Mouse (Mus musculus) naive thymus-derived CD4-positive, alpha-beta T cell, adult 2 months (primary cell): ENCODE measurements at regions not wholly inside any gene's neighbourhood (a gene's known extent, or its start where the extent isn't known, plus 50 kb on each side); places are given as distances from the start of the nearest gene placed in this dataset.

Experiments
- DNase-seq: peaks from one replicate; pipeline ENCODE4 v3.0.0-alpha.2; 2011; ENCODE audit warnings: low read depth

DNA sequence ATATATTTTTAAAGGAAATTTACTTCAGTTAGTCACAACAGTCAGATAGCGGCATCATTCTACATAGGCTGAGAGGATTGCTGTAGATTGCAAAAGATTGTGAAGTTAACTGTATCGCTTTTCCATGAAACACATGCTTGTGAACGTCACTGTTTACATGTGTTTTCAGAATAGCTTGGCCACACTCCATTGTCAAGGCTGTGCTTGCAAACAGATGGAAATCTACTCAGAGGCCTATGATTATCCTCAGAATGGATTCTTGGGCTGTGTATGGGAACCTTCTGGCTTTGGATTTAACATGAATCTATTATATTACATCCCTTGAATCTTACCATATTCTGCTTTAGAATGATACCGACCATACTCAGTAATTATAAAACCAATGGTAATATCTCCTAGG lies 690.1 kb downstream of the Ttll7 start:
- DNase-seq = no peak

DNA sequence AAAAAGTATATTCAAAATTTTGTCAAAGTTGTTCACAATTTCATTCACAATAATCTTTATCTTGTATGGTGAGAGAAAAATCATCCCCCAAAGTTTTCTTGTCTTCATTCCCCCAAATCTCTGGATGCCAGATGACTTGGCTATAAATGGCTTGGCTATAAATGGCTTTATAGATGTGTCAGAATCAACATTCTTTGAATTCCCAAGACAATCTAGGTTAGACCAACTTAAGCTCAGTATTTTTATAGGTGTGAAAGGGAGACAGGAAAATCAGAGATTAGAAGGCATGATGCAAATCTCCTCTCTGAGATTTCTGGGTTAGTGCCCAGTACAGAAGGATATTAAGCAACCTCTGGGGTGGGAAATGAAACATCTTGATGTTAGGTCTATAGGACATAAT lies 685.4 kb downstream of the Ttll7 start:
- DNase-seq = no peak

DNA sequence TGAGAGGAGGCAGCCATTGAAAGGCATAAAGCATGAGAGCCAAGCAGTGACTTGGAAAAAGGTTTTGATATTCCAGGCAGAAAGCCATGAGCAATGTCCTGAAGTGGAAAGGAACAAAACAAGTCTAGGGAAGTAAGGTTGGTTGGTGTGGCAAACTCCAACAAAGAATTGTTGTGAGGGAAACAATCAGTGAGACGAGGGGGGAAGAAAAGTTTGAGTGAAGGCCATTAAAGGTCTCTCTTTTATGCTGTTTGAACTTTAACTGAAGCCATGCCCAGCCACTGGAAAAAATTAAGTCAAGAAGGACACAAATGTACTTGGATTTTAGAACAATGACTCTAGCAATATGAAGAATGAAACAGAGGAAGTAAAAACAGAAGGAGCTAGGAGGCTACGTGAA lies 680.0 kb downstream of the Ttll7 start:
- DNase-seq = no peak

DNA sequence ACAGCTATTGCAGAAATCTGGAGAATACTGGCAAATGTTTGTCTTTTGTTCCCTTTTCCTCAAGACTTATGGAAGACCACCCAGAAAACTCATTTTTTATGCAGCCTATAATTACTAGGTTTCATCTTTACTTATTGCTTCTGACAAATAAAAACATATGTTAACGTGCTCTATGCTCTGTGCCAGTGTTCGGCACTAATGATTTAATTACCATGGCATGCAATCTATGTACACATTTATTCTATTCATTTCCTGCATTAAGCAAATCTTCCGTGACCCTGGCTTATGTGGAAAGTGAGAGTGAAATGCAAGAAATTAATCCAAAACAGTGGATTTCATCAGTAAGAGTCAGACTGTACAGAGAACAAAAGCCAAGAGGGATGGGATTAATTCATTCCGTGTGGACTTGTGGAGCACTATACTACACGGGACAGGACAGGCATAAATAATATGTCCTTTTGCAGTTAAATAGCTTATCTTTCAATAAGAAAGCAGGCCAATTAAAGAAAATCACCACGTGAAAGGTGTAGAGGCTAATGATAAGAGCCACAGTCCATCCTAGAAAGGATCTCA lies 679.5 kb downstream of the Ttll7 start:
- no peak for DNase-seq
